Mouse (Mus musculus): ENCODE measurements around the gene Ganab.
"Not testable (repeated sequence)": the region's sequence is repeated elsewhere in the genome, so short reads cannot be mapped to it uniquely, and the experiment has no call there.

The Ganab gene

GRCm38 (mm10) chr19:8897865-8898495 lies at the start of gene Ganab:
TSS of gene Ganab (plus strand) at chr19:8898071.
- peak; percentile 90 to 96 for DNase-seq (ENCODE audit: low spot score in 2 of 2)

GRCm38 (mm10) chr19:8848356-8848755 lies 49.5 kb upstream of the Ganab start:
- DNase-seq (ENCODE audit: low spot score in 2 of 2), result no peak

- DNase-seq (ENCODE audit: low spot score in 2 of 2), result no peak
Measured at GRCm38 (mm10) chr19:8850402-8850901, 47.4 kb upstream of the Ganab start, which contains the start of gene Lrrn4cl. TSS of gene Lrrn4cl (plus strand) at chr19:8850768.

GRCm38 (mm10) chr19:8851639-8852038 lies 46.2 kb upstream of the Ganab start:
- no peak for DNase-seq (ENCODE audit: low spot score in 2 of 2)

GRCm38 (mm10) chr19:8852236-8852928 lies 45.5 kb upstream of the Ganab start:
- DNase-seq (ENCODE audit: low spot score in 2 of 2), result no peak

GRCm38 (mm10) chr19:8853117-8853516 lies 44.8 kb upstream of the Ganab start:
- no peak for DNase-seq (ENCODE audit: low spot score in 2 of 2)

- no peak for DNase-seq (ENCODE audit: low spot score in 2 of 2)
Measured at GRCm38 (mm10) chr19:8857689-8858088, 40.2 kb upstream of the Ganab start.

GRCm38 (mm10) chr19:8859018-8859417 lies 38.9 kb upstream of the Ganab start:
- DNase-seq (ENCODE audit: low spot score in 2 of 2), result no peak

GRCm38 (mm10) chr19:8864265-8864664 lies 33.6 kb upstream of the Ganab start:
- no peak for DNase-seq (ENCODE audit: low spot score in 2 of 2)

GRCm38 (mm10) chr19:8870381-8870780 lies 27.5 kb upstream of the Ganab start:
- DNase-seq (ENCODE audit: low spot score in 2 of 2), result not testable (repeated sequence)

GRCm38 (mm10) chr19:8870838-8871237 lies 27.0 kb upstream of the Ganab start:
- DNase-seq (ENCODE audit: low spot score in 2 of 2), result no peak

- DNase-seq (ENCODE audit: low spot score in 2 of 2), result peak; percentile 97 to 99
Measured at GRCm38 (mm10) chr19:8871267-8872186, 26.3 kb upstream of the Ganab start, which contains the start of gene Ubxn1. TSS of gene Ubxn1 (plus strand) at chr19:8871496.

- no peak for DNase-seq (ENCODE audit: low spot score in 2 of 2)
Measured at GRCm38 (mm10) chr19:8872266-8872840, 25.5 kb upstream of the Ganab start.

- no peak for DNase-seq (ENCODE audit: low spot score in 2 of 2)
Measured at GRCm38 (mm10) chr19:8875031-8875430, 22.8 kb upstream of the Ganab start.

- DNase-seq (ENCODE audit: low spot score in 2 of 2), result peak; percentile 69 to 91
Measured at GRCm38 (mm10) chr19:8880311-8881033, 17.4 kb upstream of the Ganab start, which contains the start of gene Uqcc3. TSS of gene Uqcc3 (minus strand) at chr19:8880923.

GRCm38 (mm10) chr19:8881034-8881392 lies 16.9 kb upstream of the Ganab start:
- no peak for DNase-seq (ENCODE audit: low spot score in 2 of 2)

GRCm38 (mm10) chr19:8883616-8884015 lies 14.3 kb upstream of the Ganab start, which contains the start of the genes Lbhd1 and Gm49403:
TSS of gene Lbhd1 (plus strand) at chr19:8883732.
TSS of gene Gm49403 (plus strand) at chr19:8883930.
- DNase-seq (ENCODE audit: low spot score in 2 of 2), result no peak

- no peak for DNase-seq (ENCODE audit: low spot score in 2 of 2)
Measured at GRCm38 (mm10) chr19:8886916-8887584, 10.8 kb upstream of the Ganab start.

- no peak for DNase-seq (ENCODE audit: low spot score in 2 of 2)
Measured at GRCm38 (mm10) chr19:8887585-8888463, 10.0 kb upstream of the Ganab start.

Measured in left cerebral cortex, adult 9 months (tissue).